In the genomic region with DNA sequence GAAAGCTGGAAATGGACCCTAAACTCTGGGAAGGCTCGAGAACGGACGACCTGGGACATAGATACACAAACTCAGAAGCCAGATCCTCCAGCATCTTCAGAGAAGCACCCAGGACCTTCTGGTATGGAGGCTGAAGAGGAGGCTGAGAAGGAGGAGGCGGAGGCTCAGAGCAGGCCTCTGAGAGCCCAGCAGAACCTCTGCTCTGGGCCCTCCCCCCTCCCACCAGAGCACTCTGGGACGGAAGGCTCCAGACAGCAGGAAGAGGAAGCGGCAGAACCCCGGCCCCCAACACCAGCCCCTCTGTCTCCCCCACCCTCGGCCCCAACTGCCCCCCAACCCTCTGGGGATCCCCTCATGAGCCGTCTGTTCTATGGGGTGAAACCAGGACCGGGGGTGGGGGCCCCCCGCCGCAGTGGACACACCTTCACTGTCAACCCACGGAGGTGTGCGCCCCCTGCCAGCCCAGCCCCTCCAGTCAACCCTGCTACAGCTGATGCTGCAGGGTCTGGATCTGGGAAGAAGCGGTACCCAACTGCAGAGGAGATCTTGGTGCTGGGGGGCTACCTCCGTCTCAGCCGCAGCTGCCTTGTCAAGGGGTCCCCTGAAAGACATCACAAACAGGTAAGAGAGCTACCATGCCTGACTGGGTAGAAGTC, we compare ENCODE assay signal across 1 mouse cellular context.
TF ChIP-seq lines count a peak whose summit lies in the region.

No protein-coding gene starts in this region.

TF ChIP-seq in CH12.LX, 34 proteins besides CTCF, POLR2A, EP300 and RAD21 (continued from another document):
- no peak for TF ChIP-seq GABPA (IDR thresholded peaks at IDR 0.05; ENCODE audit: insufficient replicate concordance, low read depth, low read length)
- no peak for TF ChIP-seq KAT2A (IDR thresholded peaks at IDR 0.05; ENCODE audit: insufficient replicate concordance, low read length)
- TF ChIP-seq RCOR1 (conservative IDR thresholded peaks at IDR 0.05; ENCODE audit: low read depth, low read length): no peak
- TF ChIP-seq NELFE (IDR thresholded peaks at IDR 0.05; ENCODE audit: low read depth, low read length): 0 out of 2 replicates have a peak, but pooled peaks have one; percentile 49
- TF ChIP-seq MEF2A (IDR thresholded peaks at IDR 0.05; ENCODE audit: borderline replicate concordance, low read depth, low read length): 0 out of 2 replicates have a peak, but pooled peaks have one; percentile 9
- TF ChIP-seq MAX (IDR thresholded peaks at IDR 0.05; ENCODE audit: low read length): no peak
- no peak for TF ChIP-seq JUN (IDR thresholded peaks at IDR 0.05; ENCODE audit: insufficient read depth, low read depth, low read length)
- TF ChIP-seq ELF1 (IDR thresholded peaks at IDR 0.05; ENCODE audit: low read depth, low read length): peak; percentile 71
- TF ChIP-seq JUND (conservative IDR thresholded peaks at IDR 0.05; ENCODE audit: low read depth, low read length): no peak
- TF ChIP-seq TBP (conservative IDR thresholded peaks at IDR 0.05; ENCODE audit: low read depth, low read length): no peak
- TF ChIP-seq SMC3 (IDR thresholded peaks at IDR 0.05; ENCODE audit: low read depth, low read length): no peak
- no peak for TF ChIP-seq ETS1 (conservative IDR thresholded peaks at IDR 0.05; ENCODE audit: low read depth, low read length)
- TF ChIP-seq BHLHE40 (IDR thresholded peaks at IDR 0.05; ENCODE audit: low read depth, low read length): no peak
- TF ChIP-seq SIN3A (IDR thresholded peaks at IDR 0.05; ENCODE audit: low read length): no peak; the same call in none of the 2 replicates
TF ChIP-seq in CH12.LX: peak in this region for 7.
